Mouse (Mus musculus): ENCODE results near the gene Plb1. TPM values are rescaled to one million over a fixed set of nuclear protein-coding genes. Genes with fewer than 3 reads are reported as not detected.

Gene Plb1
- total RNA-seq, 2 experiments from 2014 or later: 0.17 TPM; not detected in 1

- ATAC-seq (replicated peaks; ENCODE audit: poor library complexity): no peak; the same call in 1 of the 2 replicates
Observed at GRCm38 (mm10) chr5:32378546-32378945, 146.0 kb downstream of the Plb1 start.

- ATAC-seq (replicated peaks; ENCODE audit: poor library complexity): no peak
Observed at GRCm38 (mm10) chr5:32388656-32389055, 156.1 kb downstream of the Plb1 start.

- ATAC-seq (replicated peaks; ENCODE audit: poor library complexity): no peak
Observed at GRCm38 (mm10) chr5:32390295-32390694, 157.8 kb downstream of the Plb1 start.

- no peak for ATAC-seq (replicated peaks; ENCODE audit: poor library complexity)
Observed at GRCm38 (mm10) chr5:32392281-32392680, 159.8 kb downstream of the Plb1 start.

- ATAC-seq (replicated peaks; ENCODE audit: poor library complexity): peak; percentile 29; the same call in 1 of the 2 replicates
Observed at GRCm38 (mm10) chr5:32394586-32394985, 162.1 kb downstream of the Plb1 start.

GRCm38 (mm10) chr5:32395101-32395892, 162.8 kb downstream of the Plb1 start:
- no peak for ATAC-seq (replicated peaks; ENCODE audit: poor library complexity)

GRCm38 (mm10) chr5:32397719-32398118, 165.2 kb downstream of the Plb1 start:
- ATAC-seq (replicated peaks; ENCODE audit: poor library complexity): no peak

GRCm38 (mm10) chr5:32400926-32401325, 168.4 kb downstream of the Plb1 start:
- no peak for ATAC-seq (replicated peaks; ENCODE audit: poor library complexity)

- peak; percentile 42; the same call in 1 of the 2 replicates for ATAC-seq (replicated peaks; ENCODE audit: poor library complexity)
Observed at GRCm38 (mm10) chr5:32403082-32403953, 170.8 kb downstream of the Plb1 start.

GRCm38 (mm10) chr5:32405199-32405855, 172.8 kb downstream of the Plb1 start:
- ATAC-seq (replicated peaks; ENCODE audit: poor library complexity): peak; percentile 65

GRCm38 (mm10) chr5:32408771-32409170, 176.3 kb downstream of the Plb1 start:
- no peak for ATAC-seq (replicated peaks; ENCODE audit: poor library complexity)

- no peak for ATAC-seq (replicated peaks; ENCODE audit: poor library complexity)
Observed at GRCm38 (mm10) chr5:32409747-32410146, 177.2 kb downstream of the Plb1 start.

- ATAC-seq (replicated peaks; ENCODE audit: poor library complexity): peak; percentile 61
Observed at GRCm38 (mm10) chr5:32410954-32411688, 178.6 kb downstream of the Plb1 start.

- peak; percentile 29; the same call in 1 of the 2 replicates for ATAC-seq (replicated peaks; ENCODE audit: poor library complexity)
Observed at GRCm38 (mm10) chr5:32412186-32412950, 179.9 kb downstream of the Plb1 start.

GRCm38 (mm10) chr5:32413083-32413482, 180.6 kb downstream of the Plb1 start:
- ATAC-seq (replicated peaks; ENCODE audit: poor library complexity): no peak

- ATAC-seq (replicated peaks; ENCODE audit: poor library complexity): no peak
Observed at GRCm38 (mm10) chr5:32413569-32413968, 181.1 kb downstream of the Plb1 start.

GRCm38 (mm10) chr5:32414461-32414985, 182.0 kb downstream of the Plb1 start:
- no peak for ATAC-seq (replicated peaks; ENCODE audit: poor library complexity)

- ATAC-seq (replicated peaks; ENCODE audit: poor library complexity): no peak
Observed at GRCm38 (mm10) chr5:32415554-32415953, 183.0 kb downstream of the Plb1 start.

Measured in megakaryocyte progenitor cell, adult 5-6 weeks (primary cell).